Mouse (Mus musculus) B cell, adult 67 days (primary cell): ENCODE results near the gene Cmtm5. TPM values are rescaled to one million over a fixed set of nuclear protein-coding genes. Genes with fewer than 3 reads are reported as not detected.

Experiments used
- total RNA-seq, 2 experiments: library from RNA; stranded (reverse); gene quantifications; 4 replicates each; pipeline ENCODE4 v1.2.4; 2023

The Cmtm5 gene
- not detected for total RNA-seq

DNA sequence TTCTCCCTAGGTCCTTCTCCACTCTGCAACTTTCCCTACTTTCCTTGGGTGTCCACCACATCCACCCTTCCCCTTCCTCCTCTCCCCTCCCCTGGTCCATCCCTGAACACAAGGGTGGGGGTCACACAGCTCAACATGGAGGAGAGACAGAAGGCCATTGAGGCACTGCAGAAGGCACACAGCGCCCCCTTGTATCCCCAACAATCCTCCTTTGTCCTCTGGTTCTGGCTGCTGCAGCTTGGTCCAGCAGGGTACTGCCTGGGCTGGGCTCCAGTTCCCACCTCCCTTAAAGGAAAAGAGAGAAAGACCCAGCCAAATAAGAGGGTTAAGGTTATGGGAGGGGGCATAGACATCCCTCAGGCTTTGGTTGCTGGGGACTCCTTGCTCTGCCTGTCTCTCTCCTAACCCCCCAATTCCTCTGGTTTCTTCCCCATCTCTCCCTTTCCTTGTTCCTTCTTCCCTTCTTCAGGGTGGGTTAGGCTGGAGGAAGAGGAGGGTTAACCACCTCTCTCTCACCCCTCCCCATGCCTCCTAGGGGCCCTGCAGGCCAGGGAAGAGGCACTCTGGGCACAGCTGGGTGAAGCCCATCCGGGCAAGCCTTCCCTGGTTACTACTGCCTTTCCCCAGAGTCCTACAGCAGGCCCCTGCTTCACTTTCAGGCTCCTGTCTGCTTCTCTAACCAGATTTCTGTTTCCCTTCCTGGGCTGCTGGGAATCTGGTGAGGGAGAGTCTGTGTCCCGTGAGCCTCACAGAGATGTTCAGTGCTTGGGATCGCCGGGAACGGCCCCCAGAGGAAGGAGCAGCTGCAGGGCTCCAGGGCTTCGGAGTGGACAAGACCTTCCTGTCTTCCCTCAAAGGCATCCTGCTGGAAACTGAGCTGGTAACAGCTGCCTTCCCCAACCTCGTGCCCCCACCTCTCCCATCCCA lies at the start of gene Cmtm5:
Cmtm5 (plus strand) TSS at position 358 of the 927 bp plus-strand sequence.

DNA sequence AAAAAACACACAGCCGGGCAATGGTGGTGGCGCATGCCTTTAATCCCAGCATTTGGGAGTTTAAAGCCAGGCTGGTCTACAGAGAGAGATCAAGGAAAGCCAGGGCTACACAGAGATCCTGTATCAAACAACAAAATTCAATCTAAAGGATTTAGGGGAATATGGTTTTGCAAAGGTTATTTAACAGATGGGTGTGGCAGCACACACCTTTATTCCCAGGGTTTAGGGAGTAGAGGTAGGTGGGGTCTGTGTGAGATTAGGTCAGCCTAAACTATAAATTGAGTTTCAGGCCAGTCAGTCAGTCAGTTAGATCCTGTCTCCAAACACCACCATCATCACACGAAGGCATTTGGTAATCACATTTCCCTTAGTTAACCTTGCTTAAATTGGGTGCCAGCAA lies 43.9 kb upstream of the Cmtm5 start, which contains the start of gene Pabpn1:
Pabpn1 (plus strand) TSS at position 301 of the 400 bp plus-strand sequence.

DNA sequence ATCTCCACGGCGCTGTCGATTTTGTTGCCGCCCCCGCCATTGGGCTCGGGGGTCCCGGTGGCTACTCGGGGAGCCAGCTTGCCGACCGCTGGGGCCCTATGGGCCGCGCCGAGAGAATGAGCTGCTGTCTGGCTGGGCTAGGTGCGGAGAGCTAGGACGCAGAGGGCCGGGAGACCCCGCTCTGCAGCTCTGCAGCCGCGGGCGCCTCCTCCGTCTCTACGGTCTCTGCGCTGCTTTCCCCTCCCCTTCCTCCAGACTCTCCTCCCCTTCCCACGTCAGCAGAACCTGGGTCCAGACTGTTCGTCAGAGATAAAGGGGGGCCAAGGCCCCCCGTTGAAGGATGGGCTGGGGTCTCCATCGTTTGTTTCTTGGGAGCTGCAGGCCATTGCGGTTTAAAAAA lies 23.2 kb upstream of the Cmtm5 start, which contains the start of gene Slc22a17:
Slc22a17 (minus strand) TSS at position 247 of the 400 bp plus-strand sequence.

DNA sequence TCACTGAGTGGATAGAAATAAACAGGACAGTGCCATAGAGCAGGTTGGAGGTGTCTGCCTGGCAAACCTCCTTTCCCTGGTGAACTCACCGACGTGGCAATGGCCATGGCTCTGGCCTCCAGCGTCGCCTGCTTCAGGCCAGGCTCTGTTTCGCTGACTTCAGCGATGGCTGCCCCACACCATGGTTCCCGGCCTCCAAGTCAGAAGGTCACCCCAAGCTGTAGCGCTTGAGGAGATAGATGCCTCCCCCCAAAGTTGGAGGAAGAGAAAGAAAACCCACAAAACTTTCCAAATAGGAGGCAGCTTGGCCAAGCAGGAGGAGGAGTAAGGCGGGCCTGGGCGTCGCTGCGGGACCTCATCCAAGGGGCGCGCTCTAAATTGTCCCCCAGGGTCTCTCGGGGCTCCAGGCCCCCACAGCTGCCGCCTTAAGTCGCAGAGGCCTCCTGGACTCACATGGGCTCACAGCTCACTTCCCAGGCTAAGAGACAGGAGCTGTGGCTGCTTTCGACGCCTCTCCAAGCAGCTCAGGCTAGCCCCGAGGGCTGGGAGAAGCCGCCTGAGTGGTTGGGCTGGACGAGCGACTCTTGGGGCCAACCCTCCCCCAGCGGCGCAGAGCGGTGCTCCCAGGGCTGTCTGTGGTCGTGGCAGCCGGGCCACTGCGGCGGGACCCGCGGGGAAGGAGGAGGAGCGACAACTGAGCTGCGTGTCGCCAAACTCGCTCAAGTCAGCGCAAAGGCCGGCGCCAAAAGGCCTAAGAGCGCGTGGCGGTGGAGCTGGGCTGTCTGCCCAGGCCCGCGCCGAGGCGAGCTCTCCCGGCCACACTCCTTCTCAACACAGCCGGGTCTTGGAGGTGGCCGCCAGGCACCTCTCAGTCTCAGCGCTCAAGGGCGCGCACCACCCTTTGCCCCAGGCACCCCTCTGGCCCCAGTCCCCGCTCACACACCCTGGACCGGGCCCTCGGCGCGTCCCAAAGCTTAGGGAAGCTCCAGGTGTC lies 10.4 kb upstream of the Cmtm5 start, which contains the start of gene Efs:
Efs (minus strand) TSS at position 778 of the 994 bp plus-strand sequence.

DNA sequence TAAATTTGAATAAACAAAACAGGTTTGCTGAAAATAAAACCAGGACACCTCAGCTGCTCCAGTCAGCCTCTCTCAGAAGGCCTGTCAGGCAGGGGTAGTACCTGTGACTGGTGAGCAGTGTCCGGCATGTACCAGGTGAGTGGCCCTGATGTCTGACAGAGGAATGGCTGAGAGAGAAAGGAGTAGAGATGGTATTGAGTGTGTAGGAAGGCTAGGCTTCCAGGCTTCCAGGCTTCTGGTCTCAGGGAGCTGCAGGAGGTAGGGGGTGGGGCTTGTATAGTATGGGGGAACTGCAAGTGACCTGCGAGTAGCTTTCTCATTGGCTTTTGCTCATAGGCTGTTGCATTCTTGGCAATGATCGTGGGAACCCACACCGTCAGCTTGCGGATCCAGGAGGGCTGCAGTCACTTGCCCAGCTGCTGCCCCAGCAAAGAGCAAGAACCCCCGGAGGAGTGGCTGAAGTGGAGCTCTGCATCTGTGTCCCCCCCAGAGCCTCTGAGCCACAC lies 3.4 kb upstream of the Cmtm5 start, which contains the start of gene Il25:
Il25 (plus strand) TSS at position 51 of the 506 bp plus-strand sequence.

DNA sequence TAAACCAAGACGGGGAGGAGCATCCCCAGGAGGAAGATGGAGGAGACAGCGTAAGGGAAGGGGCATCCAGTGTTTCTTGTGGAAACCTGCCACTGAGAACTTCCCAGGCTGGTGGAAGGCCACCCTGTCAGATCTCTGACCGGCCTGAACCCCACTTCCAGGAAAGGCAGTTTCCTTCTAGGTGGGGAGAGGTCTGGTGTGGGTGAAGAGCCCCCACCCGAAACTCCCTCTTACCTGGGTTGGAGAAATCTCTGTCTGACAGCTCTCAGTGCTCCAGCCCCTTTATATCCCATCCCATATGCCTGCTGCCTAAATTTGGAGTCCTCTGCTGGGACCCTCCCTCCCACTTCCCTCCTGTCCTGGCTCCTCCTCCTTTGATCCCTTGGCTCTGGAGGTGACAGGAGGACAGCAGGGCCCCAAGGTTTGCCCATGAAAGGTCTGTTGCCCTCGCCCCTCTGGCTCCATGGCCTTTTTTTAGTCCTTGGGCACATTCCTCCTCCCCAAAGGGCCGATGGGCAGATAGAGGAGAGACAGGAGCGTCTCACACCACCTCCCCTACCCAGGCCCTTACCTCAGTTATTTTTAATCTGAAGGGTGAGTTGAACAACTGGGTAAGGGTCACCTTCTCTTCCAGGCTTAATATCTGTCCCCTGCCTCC lies 30.4 kb downstream of the Cmtm5 start, which contains the start of gene Myh6:
Myh6 (minus strand) TSS at position 608 of the 658 bp plus-strand sequence.

DNA sequence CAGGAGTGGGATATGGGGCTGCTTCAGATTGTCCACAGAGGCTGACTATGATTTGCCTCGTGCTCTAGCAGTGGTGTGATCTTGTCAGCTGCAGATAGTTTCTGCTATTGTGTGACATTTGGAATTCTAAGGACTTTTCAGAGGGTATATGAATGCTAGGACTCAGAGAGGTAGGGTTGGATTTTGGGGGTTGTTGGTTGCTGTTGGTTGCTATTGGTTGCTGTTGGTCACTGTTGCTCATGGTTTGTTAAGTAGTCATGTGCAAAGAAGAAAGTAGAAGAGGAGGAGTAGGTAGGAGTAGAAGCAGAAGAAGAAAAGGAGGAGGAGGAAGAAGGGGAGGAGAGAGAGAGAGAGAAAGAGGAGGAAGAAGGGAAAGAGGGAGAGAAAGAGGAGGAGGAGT lies 40.6 kb downstream of the Cmtm5 start, which contains the start of gene Gm17428:
Gm17428 (plus strand) TSS at position 301 of the 400 bp plus-strand sequence.

Other genes with a start within 250 kb of the Cmtm5 start
- gene Acin1, start 249.3 kb upstream of the Cmtm5 start, total RNA-seq: 100 to 1,000 TPM; 544 to 550 TPM
- gene Gm29776, start 237.4 kb upstream of the Cmtm5 start, total RNA-seq: not detected
- not detected for gene Cebpe, start 224.1 kb upstream of the Cmtm5 start, total RNA-seq
- under 1 TPM; 0.12 to 0.35 TPM for gene Slc7a8, start 154.3 kb upstream of the Cmtm5 start, total RNA-seq
- not detected for gene Rnf212b, start 122.1 kb upstream of the Cmtm5 start, total RNA-seq
- gene Homez, start 65.3 kb upstream of the Cmtm5 start, total RNA-seq: 10 to 100 TPM in 1 of 2 experiments, 1 to 10 TPM in 1; 9.4 to 18.7 TPM
- gene Ppp1r3e, start 58.7 kb upstream of the Cmtm5 start, total RNA-seq: 1 to 10 TPM; 3.4 to 4.0 TPM
- 10 to 100 TPM; 10.8 to 12.6 TPM for gene Bcl2l2, start 52.9 kb upstream of the Cmtm5 start, total RNA-seq
- gene Gm20521, start 52.8 kb upstream of the Cmtm5 start, total RNA-seq: 1 to 10 TPM; 1.5 to 1.8 TPM
- gene Pabpn1, start 43.8 kb upstream of the Cmtm5 start, total RNA-seq: 100 to 1,000 TPM; 303 to 319 TPM
- 1 to 10 TPM; 3.1 to 4.8 TPM for gene Slc22a17, start 23.1 kb upstream of the Cmtm5 start, total RNA-seq
- gene Efs, start 10.1 kb upstream of the Cmtm5 start, total RNA-seq: not detected
- gene Il25, start 3.6 kb upstream of the Cmtm5 start, total RNA-seq: not detected
- gene Myh6, start 30.7 kb downstream of the Cmtm5 start, total RNA-seq: not detected
- gene Gm17428, start 40.7 kb downstream of the Cmtm5 start, total RNA-seq: not detected
- gene Myh7, start 58.4 kb downstream of the Cmtm5 start, total RNA-seq: not detected
- 10 to 100 TPM; 77.2 to 85.3 TPM for gene Ngdn, start 79.2 kb downstream of the Cmtm5 start, total RNA-seq
- gene Zfhx2, start 156.1 kb downstream of the Cmtm5 start, total RNA-seq: 10 to 100 TPM; 17.6 to 21.4 TPM
- gene Thtpa, start 158.5 kb downstream of the Cmtm5 start, total RNA-seq: 1 to 10 TPM; 5.4 to 8.8 TPM
- gene Ap1g2, start 170.3 kb downstream of the Cmtm5 start, total RNA-seq: 100 to 1,000 TPM; 121 to 163 TPM
- gene Jph4, start 180.7 kb downstream of the Cmtm5 start, total RNA-seq: not detected